Mouse (Mus musculus): ENCODE measurements at regions not wholly inside any gene's neighbourhood (a gene's known extent, or its start where the extent isn't known, plus 50 kb on each side); places are given as distances from the start of the nearest gene placed in this dataset.
A peak's percentile ranks its signal among the peaks of the same experiment; 100 is the strongest.

DNA sequence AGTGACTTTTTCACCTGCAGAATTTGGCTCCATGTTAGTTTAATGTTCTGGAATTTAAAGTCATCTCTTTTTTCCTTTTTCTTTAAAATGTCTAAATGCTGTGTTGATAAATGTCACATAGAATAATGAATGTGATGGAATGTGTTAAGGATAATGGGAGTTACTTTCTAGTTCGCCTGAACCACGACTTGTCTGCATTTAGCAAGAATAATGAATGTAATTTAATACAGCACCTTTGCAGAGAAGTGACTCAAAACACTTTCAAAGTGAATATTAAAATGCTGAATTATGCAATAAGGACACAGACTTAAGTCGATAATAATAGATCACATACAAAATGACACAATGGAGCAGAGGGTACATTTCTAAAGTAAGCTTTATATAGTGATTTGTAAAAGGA is 1150.2 kb downstream of the Gsdmc2 start:
- intact Hi-C loops (cut with DNase I) = no loop called here
- DNase-seq = no peak

DNA sequence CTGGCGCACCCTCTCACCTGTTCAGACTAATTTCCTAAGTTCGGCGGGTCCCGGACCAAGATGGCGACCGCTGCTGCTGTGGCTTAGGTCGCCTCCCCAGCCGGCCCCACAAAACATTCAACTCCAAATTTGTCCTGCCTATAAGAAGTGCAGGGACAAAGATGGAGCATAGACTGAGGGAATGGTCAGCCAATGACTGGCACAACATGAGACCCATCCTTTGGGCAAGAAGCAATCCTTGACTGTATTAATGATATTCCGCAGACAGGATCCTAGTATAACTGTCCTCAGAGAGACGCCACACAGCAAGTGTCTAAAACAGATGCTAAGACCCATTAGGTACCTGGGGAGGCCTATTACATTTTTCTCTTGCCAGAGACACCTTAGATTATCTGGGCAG is 1151.3 kb downstream of the Gsdmc2 start:
- DNase-seq = no peak
- intact Hi-C loops (cut with DNase I) = no loop called here

DNA sequence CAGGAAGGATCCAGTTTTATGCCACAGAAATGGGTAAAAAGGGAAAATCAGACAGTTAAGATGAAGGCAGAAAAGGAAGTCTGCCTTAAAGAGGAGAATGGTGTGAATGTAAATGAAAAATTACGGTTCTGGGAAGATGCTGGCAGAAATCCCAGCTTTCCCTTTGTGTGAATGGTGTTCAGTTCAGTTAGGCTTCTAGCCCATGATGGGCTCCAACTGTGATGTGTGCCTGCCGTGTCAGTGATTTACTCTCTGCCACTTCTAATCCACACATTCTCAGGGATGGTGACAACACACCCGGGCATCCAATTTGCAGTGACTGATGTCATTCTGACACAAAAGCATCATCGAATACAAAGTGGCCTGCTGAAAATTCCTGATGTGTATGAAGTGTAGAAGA is 1171.6 kb downstream of the Gsdmc2 start:
- no peak for DNase-seq
- intact Hi-C loops (cut with DNase I) = no loop called here

DNA sequence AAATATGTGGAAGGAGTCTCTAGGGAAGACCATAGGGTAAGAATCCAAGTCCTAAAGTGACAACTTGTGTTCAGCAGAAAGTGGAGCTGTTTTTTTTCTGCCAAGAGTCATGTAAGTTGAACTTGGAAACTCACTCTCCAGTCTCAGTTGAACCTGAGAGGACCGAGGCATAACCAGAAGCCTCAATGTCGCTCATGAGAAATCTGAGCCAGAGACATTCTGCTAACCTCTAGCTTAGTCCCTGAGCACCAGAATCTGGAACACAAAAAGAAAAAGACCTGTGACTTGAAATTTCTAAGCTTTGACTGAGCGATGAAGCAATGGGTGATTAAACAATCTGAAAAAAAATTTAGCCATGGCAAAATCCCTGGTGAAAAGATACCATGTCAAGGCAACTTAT is 1175.0 kb downstream of the Gsdmc2 start:
- DNase-seq = no peak
- intact Hi-C loops (cut with DNase I) = no loop called here

DNA sequence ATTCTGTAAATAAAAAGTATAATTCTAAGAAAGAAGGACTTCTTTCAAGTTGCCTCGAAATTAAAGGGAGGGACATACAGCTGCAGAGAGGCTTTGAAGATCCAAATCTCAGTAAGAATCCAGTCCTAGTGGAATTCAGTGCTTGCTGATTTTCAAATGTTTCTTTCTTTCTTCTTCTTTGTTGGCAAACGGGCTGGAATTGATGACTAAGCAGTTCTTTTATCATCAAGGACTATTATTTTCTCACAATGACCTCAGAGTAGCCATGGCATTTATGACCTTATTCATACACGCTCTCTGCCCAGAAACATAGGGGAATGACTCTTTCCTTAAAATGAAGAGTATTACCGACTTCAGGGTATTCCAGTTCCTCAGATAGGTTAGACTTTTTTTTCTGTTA is 1185.9 kb downstream of the Gsdmc2 start:
- intact Hi-C loops (cut with DNase I) = no loop called here
- DNase-seq = no peak

DNA sequence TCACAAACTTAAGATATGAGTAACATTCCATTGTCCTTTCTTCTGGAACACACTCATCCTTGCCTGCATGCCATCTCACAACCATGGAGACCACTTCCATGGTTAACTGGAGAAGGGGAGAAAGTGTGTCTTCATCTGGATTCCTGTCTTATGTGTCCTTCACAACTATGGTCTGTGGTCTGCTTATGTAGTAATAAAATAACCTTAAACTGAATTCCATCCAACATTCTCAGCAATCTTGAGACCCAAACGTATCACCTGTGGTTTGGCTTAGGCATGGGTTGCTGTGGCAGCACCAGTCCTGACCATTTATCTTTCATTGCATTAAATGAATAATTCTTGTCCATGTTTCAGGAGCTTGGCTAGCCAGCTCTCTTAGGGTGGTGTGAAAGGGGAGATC is 1186.3 kb downstream of the Gsdmc2 start:
- intact Hi-C loops (cut with DNase I) = no loop called here
- DNase-seq = no peak

DNA sequence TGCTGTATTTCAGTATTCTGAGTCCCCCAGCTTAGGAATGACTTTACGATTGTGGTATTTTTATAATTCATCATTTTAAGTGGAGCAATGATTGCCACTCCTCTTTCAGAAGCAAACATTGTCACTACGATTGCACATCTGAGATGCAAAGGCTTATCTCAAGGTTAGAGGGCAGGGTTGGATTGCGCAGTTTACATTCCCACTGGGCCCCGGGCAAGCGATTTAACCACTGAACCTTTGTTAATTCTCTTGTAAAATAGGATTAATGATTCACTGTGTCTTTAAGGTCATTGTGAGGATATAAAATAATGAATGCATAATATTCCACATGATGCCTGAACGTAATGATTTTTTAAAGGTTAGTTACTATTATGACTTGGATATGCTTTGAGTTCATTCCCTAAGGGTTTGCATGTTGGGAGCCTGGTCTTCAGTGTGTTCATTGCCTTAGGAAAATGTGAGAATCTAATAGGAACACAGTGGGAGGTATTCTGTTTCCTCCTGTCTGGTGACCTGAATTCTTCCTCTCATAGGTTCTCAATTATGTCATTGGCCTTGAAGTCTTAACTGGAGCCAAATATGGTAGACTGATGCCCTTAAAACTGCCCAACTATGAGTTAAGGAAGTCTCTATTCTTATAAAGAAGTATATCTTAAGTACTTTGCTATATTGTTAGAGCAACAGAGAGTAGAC is 1198.4 kb downstream of the Gsdmc2 start:
- DNase-seq = no peak
- intact Hi-C loops (cut with DNase I) = no loop called here

DNA sequence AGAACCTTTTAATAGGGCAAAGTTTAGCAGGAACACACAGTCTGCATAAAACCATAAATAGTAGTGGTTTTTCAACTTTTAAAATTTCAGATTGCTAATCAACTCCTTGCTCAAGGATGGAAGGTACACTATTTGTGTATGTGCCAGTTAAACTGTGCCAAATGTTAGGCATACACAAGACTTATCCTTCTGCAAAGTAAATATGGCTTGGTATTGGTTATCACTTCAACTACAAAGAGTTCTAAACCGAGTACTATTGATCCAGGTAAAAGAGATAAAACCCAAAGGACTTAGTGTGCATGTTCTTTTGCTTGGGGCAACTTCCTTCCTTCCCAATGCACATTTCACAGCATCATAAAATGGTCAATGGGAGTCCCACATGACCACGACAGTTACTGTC is 1200.2 kb downstream of the Gsdmc2 start:
- intact Hi-C loops (cut with DNase I) = no loop called here
- no peak for DNase-seq

DNA sequence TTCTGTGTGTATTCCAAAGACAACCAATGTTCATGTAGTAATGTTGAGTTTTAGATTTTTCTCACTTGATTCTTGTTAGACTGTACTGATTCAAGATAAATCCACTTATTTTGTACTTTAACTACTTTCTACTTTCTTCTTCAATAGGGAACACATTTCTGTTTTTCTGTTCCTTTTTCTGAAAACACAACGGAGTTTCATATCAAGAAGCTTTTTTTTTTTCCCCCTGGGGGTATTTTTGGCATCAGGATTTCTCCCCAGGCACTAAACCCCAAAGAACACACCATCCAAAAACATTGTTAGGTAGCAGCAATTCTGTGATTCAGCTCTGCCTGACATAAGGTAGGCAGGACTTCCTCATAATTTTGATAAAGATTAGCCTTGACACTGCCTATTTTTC is 1200.7 kb downstream of the Gsdmc2 start:
- DNase-seq = no peak
- intact Hi-C loops (cut with DNase I) = no loop called here

DNA sequence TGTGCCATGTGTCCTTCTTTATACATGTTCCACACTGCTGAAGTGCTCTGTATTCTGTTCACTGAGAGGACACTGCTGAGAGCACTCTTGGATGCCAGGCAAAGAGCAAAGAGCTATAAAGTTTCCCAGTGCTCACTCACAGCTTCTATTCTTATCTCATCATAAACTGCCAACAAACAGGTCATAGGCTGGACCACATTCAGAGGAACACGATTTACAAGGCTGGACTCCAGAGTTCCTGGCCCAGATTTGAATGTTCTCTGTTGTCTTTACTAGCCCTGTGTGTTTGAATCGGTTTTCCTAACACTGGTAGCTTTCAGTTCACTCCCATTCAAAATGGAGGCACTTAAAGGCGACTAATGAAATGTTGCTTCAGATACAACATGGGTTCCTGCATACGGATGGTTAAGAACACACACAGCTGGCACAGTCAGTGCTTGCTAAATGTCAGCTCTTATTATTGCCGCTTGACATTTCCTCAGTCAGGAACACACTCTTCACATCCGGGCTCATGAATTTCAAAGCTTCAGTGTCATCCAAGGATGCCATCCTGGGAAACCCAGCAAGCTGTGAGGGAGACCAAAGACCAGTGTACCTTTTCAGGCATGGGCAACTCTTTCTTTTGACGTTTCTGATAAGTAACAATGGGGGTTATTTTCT is 1203.8 kb downstream of the Gsdmc2 start:
- intact Hi-C loops (cut with DNase I) = no loop called here
- no peak for DNase-seq

DNA sequence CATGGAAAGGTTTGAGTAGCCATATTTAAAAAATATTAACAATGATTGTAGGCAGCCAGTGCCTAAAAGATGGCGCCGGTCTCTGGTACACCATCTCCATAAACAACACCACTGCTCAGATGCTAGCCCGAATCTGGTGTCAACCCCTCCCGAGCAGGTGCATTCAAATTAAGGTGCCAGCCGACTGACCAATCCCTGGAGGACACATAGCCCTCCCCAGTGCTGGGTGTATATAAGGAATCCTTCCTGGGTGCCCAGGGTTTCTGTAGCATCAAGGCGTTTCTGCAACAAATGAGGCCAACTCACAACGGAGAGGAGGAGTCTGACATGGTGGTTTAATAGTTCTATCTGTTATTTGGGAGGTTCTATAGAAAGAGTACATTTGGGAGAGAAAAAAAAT is 1219.6 kb downstream of the Gsdmc2 start:
- DNase-seq = no peak
- intact Hi-C loops (cut with DNase I) = no loop called here

DNA sequence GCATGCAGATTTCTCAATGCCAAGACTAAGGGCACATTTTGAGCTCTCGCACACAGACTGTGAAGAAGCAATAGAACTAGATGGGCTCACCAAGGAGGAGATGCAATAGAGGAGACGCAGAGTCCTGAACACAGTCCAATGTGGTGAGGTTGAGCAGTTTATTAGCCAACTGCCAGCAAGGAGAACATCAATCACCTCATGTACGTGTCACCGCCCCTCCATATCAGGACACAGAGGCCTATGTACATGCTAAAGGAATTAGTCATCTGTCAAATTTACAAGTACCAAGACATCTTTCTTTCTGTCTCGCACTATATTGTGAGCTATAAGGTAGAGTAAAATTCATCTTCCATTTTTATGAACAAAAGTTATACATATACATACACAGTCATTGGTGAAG is 1228.9 kb downstream of the Gsdmc2 start:
- intact Hi-C loops (cut with DNase I) = no loop called here

DNA sequence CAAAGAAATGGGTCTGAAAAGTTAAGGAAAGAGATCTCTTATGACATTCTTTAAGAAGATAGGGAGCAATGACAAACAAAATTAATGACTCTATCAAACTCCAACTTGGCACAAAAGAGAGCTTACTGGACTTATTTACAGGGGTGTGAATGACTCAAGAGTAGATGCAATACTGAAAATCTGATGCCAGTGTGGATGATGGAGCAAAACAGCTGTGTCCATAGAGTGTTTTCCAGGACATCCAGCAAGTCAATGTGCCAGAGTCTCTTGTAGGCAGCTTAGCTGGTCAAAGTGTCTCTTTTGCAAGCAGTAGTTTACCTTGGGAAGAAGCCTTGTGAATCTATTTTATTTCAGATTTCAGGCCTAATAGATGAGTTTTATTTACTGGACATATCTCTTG is 1248.2 kb downstream of the Gsdmc2 start:
- DNase-seq = no peak
- intact Hi-C loops (cut with DNase I) = no loop called here

More for the DNA sequence above, 1228.9 kb downstream of the Gsdmc2 start:
- DNase-seq = no peak

DNA sequence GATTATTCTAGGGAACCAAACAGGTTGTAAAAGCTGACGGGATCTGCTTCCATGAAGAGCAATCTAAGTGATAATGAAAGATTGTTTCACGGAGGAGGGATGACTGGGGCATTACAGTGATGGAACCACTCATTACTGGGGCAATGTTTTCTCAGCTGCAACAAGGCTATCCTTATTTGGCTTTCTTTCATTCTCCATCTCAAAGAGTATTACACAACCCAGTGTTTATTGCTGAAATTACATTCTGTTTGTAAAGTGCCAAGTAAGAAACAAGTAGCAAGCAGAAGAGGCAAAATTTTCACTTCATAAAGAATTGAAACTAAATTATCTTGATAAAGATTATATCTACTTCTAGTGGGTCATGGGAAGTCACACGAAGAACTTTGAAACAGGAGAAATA is 1256.4 kb downstream of the Gsdmc2 start:
- no peak for DNase-seq
- intact Hi-C loops (cut with DNase I) = no loop called here

DNA sequence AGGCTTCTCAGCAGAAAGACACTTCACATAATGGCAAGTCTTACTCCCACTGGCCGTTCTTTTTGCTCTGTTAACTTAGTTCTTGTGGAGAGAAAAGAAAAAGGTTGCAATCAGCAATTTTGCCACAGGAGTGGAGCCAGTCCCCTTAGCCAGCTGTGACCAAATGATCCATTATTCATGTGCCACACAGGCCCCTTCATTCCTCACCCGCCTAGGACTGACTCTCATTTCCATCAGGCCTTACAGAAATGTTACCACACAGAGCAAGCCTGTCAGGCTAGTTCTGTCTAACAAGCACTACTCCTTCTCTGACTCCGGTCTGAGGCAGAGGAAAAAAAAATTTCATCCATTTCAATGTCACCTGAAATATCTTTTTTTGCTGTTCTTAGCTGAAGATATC is 1266.2 kb downstream of the Gsdmc2 start:
- DNase-seq = no peak
- intact Hi-C loops (cut with DNase I) = no loop called here

DNA sequence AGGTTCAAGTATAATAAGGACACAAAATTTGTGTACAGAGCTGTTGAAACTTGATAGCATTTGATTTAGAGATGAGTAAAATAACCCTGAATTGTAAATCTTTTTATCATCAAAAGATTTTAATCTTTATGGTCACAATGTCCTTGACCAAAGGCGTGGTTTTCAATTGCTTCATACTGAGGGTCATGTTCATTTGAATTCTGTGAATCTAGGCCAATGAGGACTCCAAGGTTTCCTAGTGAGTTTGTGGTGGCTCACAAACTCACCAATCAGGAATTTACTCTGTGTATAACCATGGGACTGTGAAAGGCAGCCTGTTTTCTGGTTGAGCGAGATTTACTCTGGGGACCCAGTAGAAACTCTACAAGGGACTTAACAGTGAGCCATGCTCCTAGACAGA is 1269.2 kb downstream of the Gsdmc2 start:
- intact Hi-C loops (cut with DNase I) = no loop called here
- DNase-seq = no peak

DNA sequence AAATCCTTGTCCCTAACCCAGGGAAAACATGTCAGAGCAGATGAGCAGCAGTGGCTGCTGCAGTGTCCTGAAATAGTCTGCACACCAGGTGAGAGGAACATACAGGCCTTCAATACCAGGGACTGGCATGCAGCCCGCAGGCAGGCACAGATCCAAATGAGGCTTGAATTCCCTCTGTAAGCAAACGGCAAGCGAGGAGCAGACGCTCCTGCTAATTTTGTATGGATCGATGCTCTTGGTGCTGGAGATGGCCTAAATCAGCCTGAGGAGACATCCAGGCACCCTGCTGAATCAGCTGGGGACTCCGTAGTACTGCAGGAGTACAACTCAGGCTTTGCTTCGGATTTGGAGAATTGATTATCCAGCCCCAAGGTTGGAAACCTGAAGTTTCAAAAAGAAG is 1273.2 kb downstream of the Gsdmc2 start:
- peak in 1 of 2 experiments; percentile 10 for DNase-seq
- intact Hi-C loops (cut with DNase I) = no loop called here

DNA sequence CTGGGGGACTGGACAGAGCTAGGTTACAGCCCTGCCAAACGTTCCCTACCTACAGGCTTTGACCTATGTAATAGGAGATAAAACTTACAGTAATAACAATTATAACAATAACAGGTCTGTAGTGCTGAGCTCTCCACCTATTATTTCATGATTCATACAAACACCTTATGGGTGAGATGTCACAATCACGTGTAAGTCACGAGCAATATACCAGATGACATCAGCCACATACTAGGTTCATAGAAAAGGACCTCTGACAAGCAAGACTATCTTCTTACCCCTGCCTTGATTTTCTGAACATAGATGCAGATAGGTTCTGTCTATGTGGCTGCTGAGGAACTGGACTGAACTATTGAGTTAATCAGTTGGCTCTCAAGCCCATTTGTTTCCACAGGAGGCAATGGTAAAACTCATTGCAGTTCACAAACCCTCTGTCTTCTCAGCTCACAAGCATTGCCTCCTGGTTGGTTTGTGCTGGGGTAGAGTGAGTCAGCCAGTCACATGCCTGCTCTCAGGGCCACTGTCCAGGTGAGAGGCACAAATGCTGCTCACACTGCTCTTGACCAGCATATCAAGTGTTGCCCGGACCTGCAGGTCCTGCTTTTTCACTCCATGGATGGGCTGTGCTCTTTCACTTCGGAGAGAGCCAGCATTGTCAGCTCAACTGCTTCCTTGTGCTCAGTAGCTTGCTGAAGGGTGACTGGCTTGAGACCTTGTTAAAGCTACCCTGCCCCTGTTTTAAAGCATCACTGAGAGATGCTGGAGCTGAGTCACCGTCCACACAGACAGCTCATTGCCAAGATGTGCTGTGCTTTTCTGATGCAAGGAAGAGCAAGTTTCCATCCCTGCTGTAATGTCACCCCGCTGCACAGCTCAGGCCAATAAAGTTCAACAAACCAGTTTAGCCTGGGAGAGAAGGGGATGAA is 1275.9 kb downstream of the Gsdmc2 start:
- peak in 1 of 2 experiments; percentile 1 for DNase-seq
- intact Hi-C loops (cut with DNase I) = no loop called here

DNA sequence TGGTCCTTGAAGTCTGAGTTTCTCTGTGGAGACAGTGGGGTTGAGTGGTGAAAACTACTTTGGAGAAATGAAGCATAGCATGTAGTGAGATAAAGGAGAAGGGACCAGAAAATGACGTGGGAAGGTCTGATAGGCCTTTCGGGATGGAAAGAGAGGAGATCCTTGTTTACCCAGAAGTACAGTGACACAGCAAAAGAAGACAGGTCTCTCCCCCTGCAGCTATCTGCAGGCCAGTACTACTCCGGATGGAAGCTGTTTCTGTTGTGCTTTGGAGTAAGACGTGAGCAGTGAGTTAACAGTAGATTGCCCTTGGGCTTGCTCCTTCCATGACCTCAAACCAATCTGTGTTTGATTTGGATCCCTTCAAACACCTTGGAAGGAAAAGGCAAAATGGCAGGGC is 1277.5 kb downstream of the Gsdmc2 start:
- DNase-seq = no peak
- intact Hi-C loops (cut with DNase I) = no loop called here

DNA sequence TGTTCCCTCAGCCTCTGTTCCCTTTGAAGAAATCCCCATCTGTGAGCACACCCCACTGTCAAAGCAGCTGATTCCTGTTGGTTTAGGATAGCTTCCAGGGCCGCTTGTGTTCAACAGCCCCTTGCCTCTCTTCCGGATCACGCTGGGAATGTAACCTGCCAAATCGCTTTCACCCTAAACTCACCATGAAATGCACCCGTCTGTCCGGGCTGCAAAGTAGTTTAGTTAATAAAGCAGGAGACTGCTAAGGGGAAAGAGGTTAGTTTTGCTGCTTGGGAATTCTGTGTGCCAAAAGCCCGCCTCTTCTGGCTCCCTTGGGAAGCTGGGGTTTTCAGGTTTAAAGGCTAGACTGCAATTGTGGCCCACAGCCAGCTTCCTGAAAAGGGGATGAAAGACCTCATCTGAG is 1278.9 kb downstream of the Gsdmc2 start:
- intact Hi-C loops (cut with DNase I) = no loop called here
- peak; percentile 36 to 49 for DNase-seq

DNA sequence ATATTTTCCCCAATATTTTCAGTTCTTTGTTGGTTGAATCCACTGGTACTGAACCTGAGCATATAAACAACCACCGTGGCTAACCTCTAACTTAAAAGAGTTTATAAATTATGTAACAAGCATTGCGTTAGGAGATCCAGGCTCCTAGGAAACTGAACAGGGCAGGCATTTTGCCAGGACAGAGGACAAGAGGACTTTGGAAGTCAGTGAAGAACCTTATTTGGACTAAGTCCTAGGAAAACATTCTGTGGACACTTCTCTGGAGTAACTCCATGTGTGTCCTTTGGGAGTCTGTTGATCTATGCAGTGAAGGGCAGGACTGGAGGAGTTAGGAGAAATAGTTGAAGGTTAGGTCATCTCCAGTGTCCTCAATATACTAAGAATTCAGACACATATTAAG is 1311.7 kb downstream of the Gsdmc2 start:
- intact Hi-C loops (cut with DNase I) = no loop called here
- DNase-seq = peak; percentile 27 to 44

Data from heart, postnatal 14 days (tissue).